Mouse (Mus musculus): ENCODE measurements around the gene Nmrk1.

DNA sequence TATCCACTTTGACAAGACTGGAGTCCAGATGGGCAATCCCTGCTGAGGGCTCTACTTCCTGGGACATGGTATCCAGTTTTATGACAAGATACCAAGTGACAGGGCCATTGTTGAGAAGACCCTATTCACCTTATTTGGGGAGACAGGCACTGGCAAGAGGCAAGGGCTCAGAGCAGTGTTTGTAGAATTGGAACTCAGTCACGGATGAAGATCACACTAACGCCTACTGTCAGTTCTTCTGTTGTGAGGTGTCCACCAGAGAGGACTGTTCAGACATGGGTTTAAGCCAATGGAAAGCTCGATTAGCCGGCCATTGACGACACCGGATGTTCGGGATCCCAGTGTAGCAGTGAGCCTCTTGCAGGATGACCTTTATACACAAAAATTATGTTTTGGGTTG lies 37.8 kb downstream of the Nmrk1 start:
- TF ChIP-seq CTCF (IDR thresholded peaks at IDR 0.05; ENCODE audit: low read depth) (no peak), EP300 (optimal IDR thresholded peaks at IDR 0.05) (no peak)

All from stomach, postnatal 0 days (tissue).